Mouse (Mus musculus) C2C12 (cell line): ENCODE measurements around the gene Gmds. TPM values are rescaled to one million over a fixed set of nuclear protein-coding genes. Genes with fewer than 3 reads are reported as not detected.
A peak's percentile ranks its signal among the peaks of the same experiment; 100 is the strongest.

Experiments used
- H3K27me3 ChIP-seq: one replicate; pipeline ENCODE4 v1.6.1; 2011; ENCODE audit not compliant: control insufficient read depth, insufficient read depth, insufficient read length
- H3K36me3 ChIP-seq: one replicate; pipeline ENCODE4 v1.6.1; 2011; ENCODE audit not compliant: control insufficient read depth, insufficient read depth
- H3K4me3 ChIP-seq: one replicate; pipeline ENCODE4 v1.5.1; 2011; ENCODE audit warnings: mild to moderate bottlenecking, control low read depth; ENCODE audit not compliant: poor library complexity, insufficient read depth, severe bottlenecking
- H3K79me2 ChIP-seq: one replicate; pipeline ENCODE4 v1.6.1; 2011; ENCODE audit not compliant: control insufficient read depth, insufficient read depth
- H3K79me3 ChIP-seq: one replicate; pipeline ENCODE4 v1.6.1; 2011; ENCODE audit warnings: low read depth, control low read depth
- H3ac ChIP-seq: one replicate; pipeline ENCODE3; 2011; ENCODE audit warnings: low read depth; ENCODE audit not compliant: control insufficient read depth, insufficient read length
- CEBPB ChIP-seq: IDR thresholded peaks from one replicate; pipeline ENCODE4 v1.6.1; 2011; ENCODE audit warnings: low read depth, mild to moderate bottlenecking, control low read depth, moderate library complexity
- CTCF ChIP-seq: IDR thresholded peaks from one replicate; pipeline ENCODE4 v1.5.1; 2011; ENCODE audit not compliant: control insufficient read depth, insufficient read depth, insufficient read length
- FOSL1 ChIP-seq: IDR thresholded peaks from one replicate; pipeline ENCODE4 v1.8.0; 2011; ENCODE audit warnings: mild to moderate bottlenecking, low read length; ENCODE audit not compliant: poor library complexity, insufficient read depth, severe bottlenecking
- MAX ChIP-seq: IDR thresholded peaks from one replicate; pipeline ENCODE4 v1.6.1; 2011; ENCODE audit warnings: mild to moderate bottlenecking, control low read depth
- MYOD1 ChIP-seq: IDR thresholded peaks from one replicate; pipeline ENCODE4 v1.6.1; 2011; ENCODE audit warnings: low read depth; ENCODE audit not compliant: control insufficient read depth, insufficient read length
- MYOG ChIP-seq: IDR thresholded peaks from one replicate; pipeline ENCODE4 v1.6.1; 2011; ENCODE audit not compliant: control insufficient read depth, insufficient read length; ENCODE audit errors: extremely low read depth
- USF1 ChIP-seq: IDR thresholded peaks from one replicate; pipeline ENCODE4 v1.6.1; 2011; ENCODE audit warnings: low read depth, mild to moderate bottlenecking, control low read depth, moderate library complexity
- polyA plus RNA-seq: library from polyadenylated mRNA; unstranded; fragments of >200 nt; fragmentation: generic; extraction: Trizol; gene quantifications from one replicate; pipeline ENCODE4 v1.2.1, GENCODE M21; 2012; ENCODE audit warnings: missing spikeins

The Gmds gene
- polyA plus RNA-seq, 1 experiment = 21.1 TPM

GRCm38 (mm10) chr13:32312663-32313062 lies 25.9 kb downstream of the Gmds start:
- Histone ChIP-seq H3K79me3 (no peaks in the 10 kb centered on the region), H3ac (no peak overlapping the region), H3K36me3 (no peaks in the 10 kb centered on the region), H3K79me2 (no peaks in the 10 kb centered on the region), H3K27me3 (no peaks in the 10 kb centered on the region), H3K4me3 (no peak overlapping the region)
- peak; percentile 79 for TF ChIP-seq CEBPB
- no peak for TF ChIP-seq MYOG
- peak; percentile 42 for TF ChIP-seq CTCF
- no peak for TF ChIP-seq USF1
- TF ChIP-seq MYOD1 = no peak
- no peak for TF ChIP-seq MAX
- TF ChIP-seq FOSL1 = no peak

DNA sequence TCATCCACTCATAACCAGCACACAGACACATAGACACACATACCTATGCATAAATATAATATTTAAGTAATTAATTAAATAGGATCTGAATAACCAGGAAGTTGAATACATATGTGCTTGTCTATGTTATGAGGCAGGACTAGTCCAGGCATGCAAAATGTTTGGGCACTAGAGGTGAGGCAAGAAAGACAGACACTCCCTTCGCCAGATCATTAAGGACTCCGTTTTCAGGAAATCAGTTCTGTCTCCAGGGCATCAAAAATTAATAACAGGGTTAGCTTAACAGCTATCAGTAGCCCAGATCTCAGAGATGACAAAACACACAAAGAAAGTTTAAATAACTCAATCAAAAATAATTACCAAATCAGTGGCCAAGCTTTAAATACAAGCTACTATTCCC lies 27.1 kb downstream of the Gmds start:
- Histone ChIP-seq H3K36me3 (no peaks in the 10 kb centered on the region), H3ac (no peak overlapping the region)

GRCm38 (mm10) chr13:32298456-32298855 lies 40.1 kb downstream of the Gmds start:
- Histone ChIP-seq H3K36me3 (no peaks in the 10 kb centered on the region), H3K27me3 (no peaks in the 10 kb centered on the region), H3K79me2 (no peaks in the 10 kb centered on the region), H3ac (no peak overlapping the region), H3K79me3 (no peaks in the 10 kb centered on the region), H3K4me3 (no peak overlapping the region)
- TF ChIP-seq MYOD1 (no peak), USF1 (no peak), MYOG (no peak), FOSL1 (no peak)

More for the DNA sequence above, 27.1 kb downstream of the Gmds start:
- Histone ChIP-seq H3K79me3 (no peaks in the 10 kb centered on the region), H3K27me3 (no peaks in the 10 kb centered on the region), H3K79me2 (no peaks in the 10 kb centered on the region), H3K4me3 (no peak overlapping the region)
- TF ChIP-seq MYOD1 (no peak), MAX (no peak), USF1 (no peak), CEBPB (no peak), FOSL1 (no peak), MYOG (no peak), CTCF (no peak)

DNA sequence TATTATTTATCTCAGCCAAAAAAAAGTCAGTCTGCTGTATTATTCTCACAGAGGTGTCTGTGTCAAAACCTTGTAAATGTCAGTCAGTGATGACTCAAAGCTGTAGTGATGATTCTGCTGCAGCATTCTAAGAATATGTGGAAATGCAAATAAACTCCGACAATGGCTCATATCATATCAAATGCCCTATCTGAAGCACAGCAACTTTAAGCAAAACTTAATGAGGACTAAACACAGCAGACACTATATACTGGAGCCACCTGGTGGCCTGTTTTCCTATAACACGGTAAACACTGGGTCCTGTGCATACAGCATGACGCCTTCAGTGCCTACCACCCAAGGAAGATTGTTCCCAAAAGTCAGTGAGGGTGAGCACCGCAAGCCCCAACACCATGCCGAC lies 41.1 kb downstream of the Gmds start:
- Histone ChIP-seq H3K79me3 (no peaks in the 10 kb centered on the region), H3K79me2 (no peaks in the 10 kb centered on the region), H3K27me3 (no peaks in the 10 kb centered on the region), H3K36me3 (no peaks in the 10 kb centered on the region), H3K4me3 (no peak overlapping the region), H3ac (no peak overlapping the region)
- no peak for TF ChIP-seq MYOD1
- no peak for TF ChIP-seq CEBPB
- peak; percentile 24 for TF ChIP-seq CTCF
- no peak for TF ChIP-seq USF1

- Histone ChIP-seq H3K4me3 (no peak overlapping the region), H3K27me3 (no peaks in the 10 kb centered on the region), H3ac (no peak overlapping the region), H3K36me3 (no peaks in the 10 kb centered on the region), H3K79me2 (no peaks in the 10 kb centered on the region), H3K79me3 (no peaks in the 10 kb centered on the region)
- TF ChIP-seq MYOD1 (no peak), MYOG (no peak), USF1 (no peak), CEBPB (no peak), FOSL1 (no peak), MAX (no peak), CTCF (no peak)
Measured at GRCm38 (mm10) chr13:32294416-32295195, 43.9 kb downstream of the Gmds start.

DNA sequence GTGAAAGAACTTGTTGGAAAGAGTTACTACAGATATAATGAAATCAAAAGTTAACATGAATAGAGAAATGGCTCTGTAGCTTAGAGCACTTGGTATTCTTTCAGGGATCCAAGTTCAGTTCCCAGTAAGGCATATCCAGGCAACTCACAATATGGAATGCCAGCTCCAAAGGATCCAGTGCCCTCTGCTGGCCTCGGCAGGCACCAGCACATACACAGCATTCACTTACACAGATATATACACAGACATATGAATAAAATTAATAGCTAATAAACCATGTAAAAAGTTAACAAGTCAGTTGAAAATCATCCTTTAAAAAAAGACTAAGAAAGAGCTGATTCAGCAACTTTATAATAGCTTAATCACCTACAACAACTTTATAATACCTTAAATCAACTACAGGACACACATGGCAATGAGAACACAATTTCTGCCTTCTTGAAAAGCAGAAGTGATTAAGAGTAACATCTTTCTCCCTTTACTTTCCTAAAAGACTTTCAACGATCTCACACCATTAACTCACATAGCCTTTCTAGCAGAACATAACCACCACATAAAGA lies 65.5 kb downstream of the Gmds start:
- H3K4me3 ChIP-seq = no peak overlapping the region
- no peaks in the 10 kb centered on the region for H3K36me3 ChIP-seq
- H3K79me3 ChIP-seq = peaks cover 3% of the 10 kb centered on the region
- no peak for TF ChIP-seq CEBPB
- no peak for TF ChIP-seq MYOG
- TF ChIP-seq MYOD1 = no peak
- no peak for TF ChIP-seq CTCF
- no peak for TF ChIP-seq MAX
- no peak for TF ChIP-seq USF1
- H3K27me3 ChIP-seq = no peaks in the 10 kb centered on the region
- no peak overlapping the region for H3ac ChIP-seq
- H3K79me2 ChIP-seq = no peaks in the 10 kb centered on the region
